Mouse (Mus musculus): ENCODE results near the gene Rapgef4. TPM values are rescaled to one million over a fixed set of nuclear protein-coding genes. Genes with fewer than 3 reads are reported as not detected.

Gene Rapgef4
- total RNA-seq, 1 experiment = 3.4 TPM

DNA sequence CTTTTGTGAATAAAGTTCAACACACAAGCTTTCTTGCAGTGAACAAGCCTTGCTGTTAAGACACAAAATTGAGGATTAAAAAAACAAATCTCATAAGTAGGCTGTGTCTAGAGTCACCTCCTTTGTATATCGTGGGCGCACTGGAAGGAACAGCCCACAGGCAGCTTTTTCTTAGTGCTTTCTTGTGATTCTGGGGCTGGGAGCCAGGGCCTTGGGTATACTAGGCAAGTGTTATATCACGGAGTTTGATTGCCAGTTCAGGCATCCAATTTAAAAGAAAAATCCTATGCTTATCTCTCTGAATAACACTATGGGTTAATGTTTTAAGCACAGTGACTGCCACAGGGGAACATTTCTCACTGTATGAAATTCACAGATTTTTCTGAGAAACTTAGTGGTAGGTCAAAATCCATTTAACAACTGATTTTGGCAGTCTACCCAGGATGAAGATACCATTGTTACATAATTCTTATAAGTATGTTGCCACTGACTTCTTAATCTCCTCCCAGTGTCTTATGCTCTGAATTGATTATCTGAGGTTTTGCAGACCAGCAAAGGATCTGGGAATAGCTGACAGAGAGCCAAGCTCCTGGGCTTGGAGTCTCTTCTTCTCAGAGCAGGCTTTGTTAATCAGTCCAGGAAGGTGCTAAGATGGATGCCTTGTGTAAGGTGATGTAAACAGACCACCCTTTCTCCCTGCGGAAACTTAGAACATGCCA is 225.6 kb downstream of the Rapgef4 start:
- Histone ChIP-seq H3K4me1 (ENCODE audit: control insufficient read depth in 2 of 2, insufficient read depth in 2 of 2, low read length in 2 of 2, poor library complexity in 1 of 2) (peaks cover 0 to 2% of the 10 kb centered on the region in 2 experiments; a peak in 2 of 4 replicates), H3K27ac (ENCODE audit: insufficient read depth, low read depth, low read length, poor library complexity, severe bottlenecking) (no peak overlapping the region), H3K9me3 (ENCODE audit: control insufficient read depth, insufficient read depth, low read depth, low read length) (no peaks in the 10 kb centered on the region), H3K36me3 (ENCODE audit: control insufficient read depth, insufficient read depth, low read length, poor library complexity, severe bottlenecking) (no peaks in the 10 kb centered on the region), H3K4me3 (ENCODE audit: insufficient read depth in 1 of 2, low read depth in 1 of 2, low read length in 2 of 2, poor library complexity in 1 of 2, severe bottlenecking in 1 of 2) (no peak overlapping the region), H3K9ac (ENCODE audit: insufficient read depth, low read depth, low read length, poor library complexity, severe bottlenecking) (no peak overlapping the region)
- TF ChIP-seq CHD2 (IDR thresholded peaks at IDR 0.05; ENCODE audit: low read depth, low read length) (no peak), ZC3H11A (IDR thresholded peaks at IDR 0.05; ENCODE audit: borderline replicate concordance, low read depth, low read length) (no peak), MAFK (IDR thresholded peaks at IDR 0.05; ENCODE audit: insufficient read depth, low read depth, low read length) (no peak), HCFC1 (IDR thresholded peaks at IDR 0.05; ENCODE audit: borderline replicate concordance, insufficient read depth, low read length) (no peak), ZNF384 (IDR thresholded peaks at IDR 0.05; ENCODE audit: low read depth, low read length) (no peak)
- DNase-seq (ENCODE audit: low read depth, low spot score) = no peak
- in situ Hi-C loops (cut with MboI; ENCODE audit: low sequenced_read_pairs in 2 of 2, unreplicated experiment in 2 of 2) = no loop called here

- H3K27ac ChIP-seq (ENCODE audit: insufficient read depth, low read depth, low read length, poor library complexity, severe bottlenecking) = no peak overlapping the region
- no peak for DNase-seq (ENCODE audit: low read depth, low spot score)
- no peaks in the 10 kb centered on the region for H3K4me1 ChIP-seq (ENCODE audit: control insufficient read depth in 2 of 2, insufficient read depth in 2 of 2, low read length in 2 of 2, poor library complexity in 1 of 2)
- no peaks in the 10 kb centered on the region for H3K36me3 ChIP-seq (ENCODE audit: control insufficient read depth, insufficient read depth, low read length, poor library complexity, severe bottlenecking)
- H3K9me3 ChIP-seq (ENCODE audit: control insufficient read depth, insufficient read depth, low read depth, low read length) = no peaks in the 10 kb centered on the region
- in situ Hi-C loops (cut with MboI; ENCODE audit: low sequenced_read_pairs in 2 of 2, unreplicated experiment in 2 of 2) = no loop called here
- H3K4me3 ChIP-seq (ENCODE audit: insufficient read depth in 1 of 2, low read depth in 1 of 2, low read length in 2 of 2, poor library complexity in 1 of 2, severe bottlenecking in 1 of 2) = no peak overlapping the region
- TF ChIP-seq ZC3H11A (IDR thresholded peaks at IDR 0.05; ENCODE audit: borderline replicate concordance, low read depth, low read length) (no peak), MAFK (IDR thresholded peaks at IDR 0.05; ENCODE audit: insufficient read depth, low read depth, low read length) (no peak), CHD2 (IDR thresholded peaks at IDR 0.05; ENCODE audit: low read depth, low read length) (no peak), HCFC1 (IDR thresholded peaks at IDR 0.05; ENCODE audit: borderline replicate concordance, insufficient read depth, low read length) (no peak), ZNF384 (IDR thresholded peaks at IDR 0.05; ENCODE audit: low read depth, low read length) (no peak)
- H3K9ac ChIP-seq (ENCODE audit: insufficient read depth, low read depth, low read length, poor library complexity, severe bottlenecking) = no peak overlapping the region
Observed at GRCm38 (mm10) chr2:72217336-72217735, 236.3 kb downstream of the Rapgef4 start.

GRCm38 (mm10) chr2:72219921-72220320 is 238.9 kb downstream of the Rapgef4 start:
- peak; percentile 52 for DNase-seq (ENCODE audit: low read depth, low spot score)
- H3K36me3 ChIP-seq (ENCODE audit: control insufficient read depth, insufficient read depth, low read length, poor library complexity, severe bottlenecking) = no peaks in the 10 kb centered on the region
- no peaks in the 10 kb centered on the region for H3K9me3 ChIP-seq (ENCODE audit: control insufficient read depth, insufficient read depth, low read depth, low read length)
- H3K4me1 ChIP-seq (ENCODE audit: control insufficient read depth in 2 of 2, insufficient read depth in 2 of 2, low read length in 2 of 2, poor library complexity in 1 of 2) = no peaks in the 10 kb centered on the region
- no peak overlapping the region for H3K9ac ChIP-seq (ENCODE audit: insufficient read depth, low read depth, low read length, poor library complexity, severe bottlenecking)
- no peak overlapping the region for H3K4me3 ChIP-seq (ENCODE audit: insufficient read depth in 1 of 2, low read depth in 1 of 2, low read length in 2 of 2, poor library complexity in 1 of 2, severe bottlenecking in 1 of 2)
- no peak overlapping the region for H3K27ac ChIP-seq (ENCODE audit: insufficient read depth, low read depth, low read length, poor library complexity, severe bottlenecking)
- in situ Hi-C loops (cut with MboI; ENCODE audit: low sequenced_read_pairs in 2 of 2, unreplicated experiment in 2 of 2) = no loop called here
- TF ChIP-seq HCFC1 (IDR thresholded peaks at IDR 0.05; ENCODE audit: borderline replicate concordance, insufficient read depth, low read length) (no peak), ZC3H11A (IDR thresholded peaks at IDR 0.05; ENCODE audit: borderline replicate concordance, low read depth, low read length) (peak; percentile 71)

DNA sequence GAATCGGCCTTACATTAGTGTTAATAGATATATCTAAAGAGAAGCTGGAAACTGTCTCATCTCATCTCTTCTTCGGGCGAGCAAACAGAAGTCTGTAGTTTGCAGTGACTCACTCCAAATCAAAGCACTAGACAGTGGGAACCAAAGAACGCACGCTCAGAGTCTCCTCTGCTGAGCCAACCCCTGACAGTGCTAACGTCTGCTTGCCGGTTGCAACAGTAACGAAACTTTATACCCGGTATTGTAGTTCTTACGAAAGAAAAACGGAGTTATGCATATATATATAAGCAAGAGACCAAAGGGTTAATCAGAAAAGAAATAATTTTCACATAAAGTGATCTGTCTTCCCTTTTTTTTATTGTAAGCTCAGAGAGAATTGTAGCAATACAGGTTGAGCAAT is 240.2 kb downstream of the Rapgef4 start:
- no peak overlapping the region for H3K27ac ChIP-seq (ENCODE audit: insufficient read depth, low read depth, low read length, poor library complexity, severe bottlenecking)
- no peaks in the 10 kb centered on the region for H3K36me3 ChIP-seq (ENCODE audit: control insufficient read depth, insufficient read depth, low read length, poor library complexity, severe bottlenecking)
- in situ Hi-C loops (cut with MboI; ENCODE audit: low sequenced_read_pairs in 2 of 2, unreplicated experiment in 2 of 2) = no loop called here
- H3K4me1 ChIP-seq (ENCODE audit: control insufficient read depth in 2 of 2, insufficient read depth in 2 of 2, low read length in 2 of 2, poor library complexity in 1 of 2) = no peaks in the 10 kb centered on the region
- no peaks in the 10 kb centered on the region for H3K9me3 ChIP-seq (ENCODE audit: control insufficient read depth, insufficient read depth, low read depth, low read length)
- no peak for DNase-seq (ENCODE audit: low read depth, low spot score)
- H3K4me3 ChIP-seq (ENCODE audit: insufficient read depth in 1 of 2, low read depth in 1 of 2, low read length in 2 of 2, poor library complexity in 1 of 2, severe bottlenecking in 1 of 2) = no peak overlapping the region
- H3K9ac ChIP-seq (ENCODE audit: insufficient read depth, low read depth, low read length, poor library complexity, severe bottlenecking) = no peak overlapping the region
- TF ChIP-seq ZC3H11A (IDR thresholded peaks at IDR 0.05; ENCODE audit: borderline replicate concordance, low read depth, low read length) = no peak
- TF ChIP-seq ZNF384 (IDR thresholded peaks at IDR 0.05; ENCODE audit: low read depth, low read length) = no peak
- TF ChIP-seq MAFK (IDR thresholded peaks at IDR 0.05; ENCODE audit: insufficient read depth, low read depth, low read length) = no peak
- TF ChIP-seq HCFC1 (IDR thresholded peaks at IDR 0.05; ENCODE audit: borderline replicate concordance, insufficient read depth, low read length) = no peak
- TF ChIP-seq CHD2 (IDR thresholded peaks at IDR 0.05; ENCODE audit: low read depth, low read length) = no peak

Measured in ES-E14 (cell line).